Mouse (Mus musculus) ES-E14 (cell line): Measurements from ENCODE around the gene Slc6a19.

Experiments
- CHD2 ChIP-seq: IDR thresholded peaks from 2 replicates; pipeline ENCODE4 v1.6.1; 2014; ENCODE audit warnings: mild to moderate bottlenecking, low read depth, low read length, inconsistent platforms
- HCFC1 ChIP-seq: IDR thresholded peaks from 2 replicates; pipeline ENCODE4 v1.6.1; 2012; ENCODE audit warnings: low read length, inconsistent platforms, borderline replicate concordance; ENCODE audit not compliant: insufficient read depth
- ZC3H11A ChIP-seq: IDR thresholded peaks from 2 replicates; pipeline ENCODE4 v1.6.1; 2012; ENCODE audit warnings: low read depth, mild to moderate bottlenecking, inconsistent platforms, low read length, borderline replicate concordance
- ZNF384 ChIP-seq: IDR thresholded peaks from 2 replicates; pipeline ENCODE4 v1.6.1; 2012; ENCODE audit warnings: low read depth, low read length, inconsistent platforms

GRCm38 (mm10) chr13:73641296-73641695 lies 63.4 kb downstream of the Slc6a19 start:
- no peak for TF ChIP-seq CHD2
- TF ChIP-seq ZNF384 = no peak
- no peak for TF ChIP-seq HCFC1
- TF ChIP-seq ZC3H11A = no peak
